Mouse (Mus musculus): Measurements from ENCODE around the gene Inka1. TPM values are rescaled to one million over a fixed set of nuclear protein-coding genes. Genes with fewer than 3 reads are reported as not detected.

Gene Inka1
- total and polyA plus RNA-seq, 3 experiments: 25.2 to 30.2 (median 28.0) TPM

DNA sequence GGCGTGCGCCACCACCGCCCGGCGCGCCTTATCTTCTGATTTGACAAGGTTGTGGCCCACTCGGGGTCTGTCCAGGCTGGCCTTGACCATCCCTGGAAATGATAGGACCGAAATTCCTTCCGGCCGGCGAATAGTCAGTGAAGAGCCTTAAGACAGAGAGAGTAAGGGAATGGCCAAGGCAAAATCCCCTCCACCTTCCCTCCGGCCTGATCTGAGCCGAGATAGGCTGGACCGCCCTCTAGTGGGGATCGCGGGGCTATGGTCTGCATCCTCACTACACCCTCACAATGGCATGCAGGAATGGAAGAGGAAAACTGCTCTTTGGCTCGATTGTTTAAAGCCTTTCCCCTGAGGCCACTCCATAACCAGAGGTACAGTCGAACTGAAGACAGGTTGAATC is 697 bp upstream of the Inka1 start:
- H3K9ac ChIP-seq (ENCODE audit: insufficient read depth, low read depth): 0 out of 2 replicates have a peak overlapping the region, but pooled peaks have one; percentile 12
- H3K4me1 ChIP-seq (ENCODE audit: control insufficient read depth in 1 of 2, insufficient read depth in 2 of 2): peaks cover 25 to 44% of the 10 kb centered on the region in 2 experiments
- no peaks in the 10 kb centered on the region for H3K79me2 ChIP-seq (replicated peaks; ENCODE audit: control insufficient read depth, extremely low read depth, insufficient read depth, poor library complexity, severe bottlenecking)
- peak overlapping the region in 1 of 3 experiments; percentile 92 for H3K4me3 ChIP-seq (replicated peaks in 1 of 3; ENCODE audit: low read depth in 2 of 3, low read length in 2 of 3, poor library complexity in 1 of 3)
- H3K27ac ChIP-seq (ENCODE audit: insufficient read depth, low read depth): no peak overlapping the region
- peak; percentile 83 for DNase-seq (ENCODE audit: extremely low read depth)
- no peaks in the 10 kb centered on the region for H3K9me3 ChIP-seq (replicated peaks; ENCODE audit: low read length)
- no peaks in the 10 kb centered on the region for H3K27me3 ChIP-seq (replicated peaks)
- TF ChIP-seq CTCF (conservative IDR thresholded peaks at IDR 0.05 in 1 of 2, IDR thresholded peaks at IDR 0.05 in 1 of 2; ENCODE audit: low read depth in 2 of 2, low read length in 2 of 2) (peak; percentile 60 to 95), SMC3 (IDR thresholded peaks at IDR 0.05; ENCODE audit: low read depth, low read length) (peak; percentile 94), NELFE (IDR thresholded peaks at IDR 0.05; ENCODE audit: low read depth, low read length) (0 out of 2 replicates have a peak, but pooled peaks have one; percentile 21), TCF12 (IDR thresholded peaks at IDR 0.05; ENCODE audit: low read depth, low read length) (no peak), IRF4 (IDR thresholded peaks at IDR 0.05; ENCODE audit: low read depth, low read length) (0 out of 2 replicates have a peak, but pooled peaks have one; percentile 38), MYC (IDR thresholded peaks at IDR 0.05; ENCODE audit: low read depth, low read length) (0 out of 2 replicates have a peak, but pooled peaks have one; percentile 24), TBP (conservative IDR thresholded peaks at IDR 0.05; ENCODE audit: low read depth, low read length) (no peak), E2F4 (IDR thresholded peaks at IDR 0.05; ENCODE audit: insufficient replicate concordance, low read depth, low read length) (no peak), RAD21 (IDR thresholded peaks at IDR 0.05; ENCODE audit: low read depth, low read length) (peak; percentile 85), ZC3H11A (IDR thresholded peaks at IDR 0.05; ENCODE audit: low read depth, low read length) (peak; percentile 9; the same call in 1 of the 2 replicates), POLR2AphosphoS2 (IDR thresholded peaks at IDR 0.05; ENCODE audit: low read depth, low read length) (no peak), PAX5 (IDR thresholded peaks at IDR 0.05; ENCODE audit: low read length) (no peak), HCFC1 (IDR thresholded peaks at IDR 0.05; ENCODE audit: low read depth, low read length) (no peak), ZKSCAN1 (IDR thresholded peaks at IDR 0.05; ENCODE audit: borderline replicate concordance, low read depth, low read length) (no peak)
- in situ Hi-C loops (cut with MboI; ENCODE audit: low pct_ligation_motif_present, low pct_unique_long_range_greater_than_20kb, low sequenced_read_pairs): no loop called here
- H3K4me2 ChIP-seq (ENCODE audit: insufficient read depth, low read depth, poor library complexity, severe bottlenecking): peak overlapping the region; percentile 90
- peaks cover 29 to 34% of the 10 kb centered on the region in 2 experiments for H3K36me3 ChIP-seq (replicated peaks in 1 of 2; ENCODE audit: control insufficient read depth in 1 of 2, insufficient read depth in 1 of 2, low read length in 1 of 2)
- dilution Hi-C loops (cut with MboI; ENCODE audit: extremely low pct_ligation_motif_present, extremely low pct_unique_long_range_greater_than_20kb, low sequenced_read_pairs): no loop called here

DNA sequence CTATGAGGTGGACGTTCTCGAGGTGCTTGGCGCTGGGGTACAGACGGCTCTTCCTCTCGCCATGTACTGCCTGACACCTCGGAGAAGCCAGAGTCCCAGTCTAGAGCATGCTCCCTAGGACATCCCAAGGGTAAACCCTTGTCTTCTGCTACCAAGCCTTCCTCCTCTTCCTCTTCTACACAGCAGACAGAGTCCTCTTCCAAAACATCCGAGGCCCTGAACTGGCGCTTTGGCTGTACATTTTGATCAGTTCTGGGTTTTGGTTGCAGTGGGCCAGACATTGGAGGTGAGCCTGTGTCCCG is 974 bp downstream of the Inka1 start:
- H3K9me3 ChIP-seq (replicated peaks; ENCODE audit: low read length): no peaks in the 10 kb centered on the region
- H3K36me3 ChIP-seq (replicated peaks in 1 of 2; ENCODE audit: control insufficient read depth in 1 of 2, insufficient read depth in 1 of 2, low read length in 1 of 2): peaks cover 41 to 51% of the 10 kb centered on the region in 2 experiments
- in situ Hi-C loops (cut with MboI; ENCODE audit: low pct_ligation_motif_present, low pct_unique_long_range_greater_than_20kb, low sequenced_read_pairs): no loop called here
- H3K9ac ChIP-seq (ENCODE audit: insufficient read depth, low read depth): peak overlapping the region; percentile 39
- no peaks in the 10 kb centered on the region for H3K27me3 ChIP-seq (replicated peaks)
- peak overlapping the region; percentile 27 for H3K4me2 ChIP-seq (ENCODE audit: insufficient read depth, low read depth, poor library complexity, severe bottlenecking)
- H3K79me2 ChIP-seq (replicated peaks; ENCODE audit: control insufficient read depth, extremely low read depth, insufficient read depth, poor library complexity, severe bottlenecking): no peaks in the 10 kb centered on the region
- H3K4me3 ChIP-seq (replicated peaks in 1 of 3; ENCODE audit: low read depth in 2 of 3, low read length in 2 of 3, poor library complexity in 1 of 3): peak overlapping the region; percentile 72 to 92 (median 81)
- H3K4me1 ChIP-seq (ENCODE audit: control insufficient read depth in 1 of 2, insufficient read depth in 2 of 2): peaks cover 25 to 57% of the 10 kb centered on the region in 2 experiments
- DNase-seq (ENCODE audit: extremely low read depth): no peak
- peak overlapping the region; percentile 78 for H3K27ac ChIP-seq (ENCODE audit: insufficient read depth, low read depth)
- TF ChIP-seq JUN (IDR thresholded peaks at IDR 0.05; ENCODE audit: insufficient read depth, low read depth, low read length) (no peak), NELFE (IDR thresholded peaks at IDR 0.05; ENCODE audit: low read depth, low read length) (no peak), SIN3A (IDR thresholded peaks at IDR 0.05; ENCODE audit: low read length) (no peak), CHD1 (IDR thresholded peaks at IDR 0.05; ENCODE audit: low read depth, low read length) (no peak), PAX5 (IDR thresholded peaks at IDR 0.05; ENCODE audit: low read length) (no peak), UBTF (IDR thresholded peaks at IDR 0.05; ENCODE audit: low read depth, low read length) (no peak), POLR2A (IDR thresholded peaks at IDR 0.05; ENCODE audit: low read depth, low read length) (no peak), MEF2A (IDR thresholded peaks at IDR 0.05; ENCODE audit: borderline replicate concordance, low read depth, low read length) (no peak), TBP (conservative IDR thresholded peaks at IDR 0.05; ENCODE audit: low read depth, low read length) (no peak), ELF1 (IDR thresholded peaks at IDR 0.05; ENCODE audit: low read depth, low read length) (no peak), ZNF384 (IDR thresholded peaks at IDR 0.05; ENCODE audit: low read depth, low read length) (no peak), CTCF (conservative IDR thresholded peaks at IDR 0.05 in 1 of 2, IDR thresholded peaks at IDR 0.05 in 1 of 2; ENCODE audit: low read depth in 2 of 2, low read length in 2 of 2) (no peak), E2F4 (IDR thresholded peaks at IDR 0.05; ENCODE audit: insufficient replicate concordance, low read depth, low read length) (no peak), USF2 (conservative IDR thresholded peaks at IDR 0.05; ENCODE audit: low read depth, low read length) (no peak), ZC3H11A (IDR thresholded peaks at IDR 0.05; ENCODE audit: low read depth, low read length) (no peak), RAD21 (IDR thresholded peaks at IDR 0.05; ENCODE audit: low read depth, low read length) (no peak), GABPA (IDR thresholded peaks at IDR 0.05; ENCODE audit: insufficient replicate concordance, low read depth, low read length) (no peak), MAX (IDR thresholded peaks at IDR 0.05; ENCODE audit: low read length) (no peak), BHLHE40 (IDR thresholded peaks at IDR 0.05; ENCODE audit: low read depth, low read length) (no peak), MAZ (IDR thresholded peaks at IDR 0.05; ENCODE audit: low read depth, low read length) (no peak)
- dilution Hi-C loops (cut with MboI; ENCODE audit: extremely low pct_ligation_motif_present, extremely low pct_unique_long_range_greater_than_20kb, low sequenced_read_pairs): no loop called here

Measured in CH12.LX (cell line).